Mouse (Mus musculus): ENCODE data around the gene Rhou.
"Not testable (repeated sequence)": the region's sequence is repeated elsewhere in the genome, so short reads cannot be mapped to it uniquely, and the experiment has no call there.

DNA sequence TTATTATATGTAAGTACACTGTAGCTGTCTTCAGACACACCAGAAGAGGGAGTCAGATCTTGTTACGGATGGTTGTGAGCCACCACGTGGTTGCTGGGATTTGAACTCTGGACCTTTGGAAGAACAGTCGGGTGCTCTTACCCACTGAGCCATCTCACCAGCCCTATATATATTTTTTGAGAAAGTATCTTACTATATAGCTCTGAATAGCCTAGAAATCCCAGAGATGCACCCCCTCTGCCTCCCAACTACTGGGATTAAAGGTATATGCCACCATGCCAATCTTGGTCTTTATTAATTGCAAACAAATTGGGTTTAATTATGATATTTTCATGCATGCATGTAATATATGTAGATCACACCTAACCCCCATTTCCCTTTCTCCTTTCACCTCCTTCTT, 22.0 kb upstream of the Rhou start:
- not testable (repeated sequence) for TF ChIP-seq CTCF (conservative IDR thresholded peaks at IDR 0.05; ENCODE audit: insufficient read depth, insufficient read length, low read depth, low read length); POLR2A (IDR thresholded peaks at IDR 0.05; ENCODE audit: low read depth, low read length)
